Mouse (Mus musculus) small intestine, adult 2 months (tissue): ENCODE measurements around the gene Gm10097. TPM values are rescaled to one million over a fixed set of nuclear protein-coding genes. Genes with fewer than 3 reads are reported as not detected.

Source experiments
- H3K27ac ChIP-seq: fragments of 200-500 bp; 2 replicates; pipeline ENCODE4 v1.5.1; 2012; ENCODE audit warnings: low read depth, low read length, control low read depth, inconsistent platforms; ENCODE audit not compliant: insufficient read depth
- H3K27me3 ChIP-seq: fragments of 200-500 bp; 2 replicates; pipeline ENCODE4 v1.6.1; 2012; ENCODE audit warnings: mild to moderate bottlenecking, moderate library complexity, low read length, inconsistent platforms; ENCODE audit not compliant: control insufficient read depth, insufficient read depth
- H3K36me3 ChIP-seq: fragments of 200-500 bp; 2 replicates; pipeline ENCODE4 v1.6.1; 2012; ENCODE audit warnings: mild to moderate bottlenecking, low read length, control low read depth, inconsistent platforms; ENCODE audit not compliant: control insufficient read depth, insufficient read depth
- H3K4me1 ChIP-seq: fragments of 200-500 bp; 2 replicates; pipeline ENCODE4 v1.6.1; 2012; ENCODE audit warnings: low read length, inconsistent platforms, mixed read lengths; ENCODE audit not compliant: control insufficient read depth, insufficient read depth, insufficient read length
- H3K4me3 ChIP-seq: fragments of 200-500 bp; 2 replicates; pipeline ENCODE4 v1.5.1; 2012; ENCODE audit warnings: low read depth, mild to moderate bottlenecking, control low read depth, inconsistent platforms, low read length, moderate library complexity
- CTCF ChIP-seq: fragments of 200-500 bp; IDR thresholded peaks from 2 replicates; pipeline ENCODE4 v1.5.1; 2012; ENCODE audit warnings: low read depth, mild to moderate bottlenecking, control low read depth, inconsistent platforms, low read length, moderate library complexity, mixed read lengths; ENCODE audit not compliant: insufficient replicate concordance, insufficient read length; ENCODE audit errors: extremely low read depth
- POLR2A ChIP-seq: fragments of 200-500 bp; IDR thresholded peaks from 2 replicates; pipeline ENCODE4 v1.6.1; 2012; ENCODE audit warnings: low read depth, mild to moderate bottlenecking, control low read depth, inconsistent platforms, low read length, moderate library complexity
- WGBS: fragments of 180-500 bp; shearing (Covaris S2); methylation state at CpG from one replicate; pipeline ENCODE4 v1.1.7; 2018; 5-methylcytosine and 5-hydroxymethylcytosine counted together
- polyA plus RNA-seq: library from polyadenylated mRNA; depleted of rRNA; stranded (reverse); fragments of >200 nt; gene quantifications from 2 replicates; pipeline ENCODE4 v1.2.3, GENCODE M21; 2012

Gene Gm10097
- polyA plus RNA-seq, 1 experiment: not detected

DNA sequence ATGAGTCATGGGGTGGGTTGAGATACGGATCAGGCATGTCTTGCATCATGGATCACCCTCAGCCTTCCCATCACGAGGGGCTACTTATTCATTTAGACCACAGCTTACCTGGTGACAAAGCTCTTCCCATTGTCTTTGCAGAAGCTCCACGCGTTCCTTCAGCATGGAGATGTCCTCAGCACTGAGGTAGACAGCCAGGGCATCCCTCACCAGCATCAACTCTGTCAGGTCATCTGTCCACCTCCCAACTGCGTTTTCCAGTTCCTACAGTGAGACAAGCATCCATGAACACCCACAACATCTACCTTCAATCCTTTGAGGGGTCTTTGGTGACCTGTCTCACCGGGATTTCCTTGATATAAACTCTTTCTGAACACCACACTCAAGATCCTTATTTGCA, 14.7 kb downstream of the Gm10097 start:
- H3K4me1 ChIP-seq: no peaks in the 10 kb centered on the region
- no peaks in the 10 kb centered on the region for H3K27me3 ChIP-seq
- TF ChIP-seq POLR2A (no peak), CTCF (no peak)
- no peaks in the 10 kb centered on the region for H3K36me3 ChIP-seq
- H3K4me3 ChIP-seq: no peak overlapping the region
- no peak overlapping the region for H3K27ac ChIP-seq
- 81% methylated on average over 6 of the region's 6 CpGs for WGBS

- Histone ChIP-seq H3K27me3 (no peaks in the 10 kb centered on the region), H3K4me1 (no peaks in the 10 kb centered on the region), H3K36me3 (no peaks in the 10 kb centered on the region), H3K27ac (no peak overlapping the region), H3K4me3 (no peak overlapping the region)
- TF ChIP-seq CTCF (no peak), POLR2A (no peak)
- 65% methylated on average over 5 of the region's 5 CpGs for WGBS
These were observed 16.8 kb downstream of the Gm10097 start for GRCm38 (mm10) chr10:5085792-5086191.

DNA sequence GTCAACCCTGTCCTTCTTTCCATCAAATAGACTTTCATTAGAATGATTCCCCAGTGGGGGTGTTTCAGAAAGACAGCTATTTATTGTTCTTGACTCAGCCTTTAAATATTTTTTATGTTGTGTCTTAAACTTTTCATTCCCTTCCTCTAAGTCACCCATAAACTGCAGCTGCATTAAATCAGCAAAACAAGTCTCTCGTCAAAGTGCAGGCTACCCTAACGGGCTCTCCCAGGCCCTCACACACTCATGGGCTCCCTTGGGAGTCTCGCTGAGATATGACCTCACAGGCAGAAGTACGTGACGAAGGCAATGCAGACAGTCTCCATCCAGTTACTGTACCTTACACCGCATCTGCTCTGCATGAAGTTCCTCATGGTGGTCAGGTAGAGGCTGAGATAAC, 17.3 kb downstream of the Gm10097 start:
- H3K27ac ChIP-seq: no peak overlapping the region
- H3K4me3 ChIP-seq: no peak overlapping the region
- 88% methylated on average over 6 of the region's 6 CpGs for WGBS
- no peaks in the 10 kb centered on the region for H3K27me3 ChIP-seq
- no peaks in the 10 kb centered on the region for H3K36me3 ChIP-seq
- TF ChIP-seq POLR2A (no peak), CTCF (no peak)
- H3K4me1 ChIP-seq: no peaks in the 10 kb centered on the region

GRCm38 (mm10) chr10:5087336-5087735, 18.3 kb downstream of the Gm10097 start:
- no peak overlapping the region for H3K27ac ChIP-seq

GRCm38 (mm10) chr10:5089133-5089532, 20.1 kb downstream of the Gm10097 start:
- Histone ChIP-seq H3K4me1 (no peaks in the 10 kb centered on the region), H3K27ac (no peak overlapping the region), H3K27me3 (no peaks in the 10 kb centered on the region), H3K36me3 (no peaks in the 10 kb centered on the region), H3K4me3 (no peak overlapping the region)
- TF ChIP-seq CTCF (no peak), POLR2A (no peak)
- WGBS: 95% methylated on average over 4 of the region's 4 CpGs

More at GRCm38 (mm10) chr10:5087336-5087735, 18.3 kb downstream of the Gm10097 start:
- TF ChIP-seq CTCF: no peak
- TF ChIP-seq POLR2A: no peak
- Histone ChIP-seq H3K27me3 (no peaks in the 10 kb centered on the region), H3K4me1 (no peaks in the 10 kb centered on the region), H3K36me3 (no peaks in the 10 kb centered on the region), H3K4me3 (no peak overlapping the region)
- WGBS: 88% methylated on average over 7 of the region's 7 CpGs

- Histone ChIP-seq H3K4me3 (no peak overlapping the region), H3K4me1 (no peaks in the 10 kb centered on the region), H3K27ac (no peak overlapping the region), H3K36me3 (0 out of 2 replicates have a peak, but pooled peaks cover 2% of the 10 kb centered on the region), H3K27me3 (no peaks in the 10 kb centered on the region)
- WGBS: 61% methylated on average over 10 of the region's 10 CpGs
- no peak for TF ChIP-seq CTCF
- no peak for TF ChIP-seq POLR2A
These were observed 28.2 kb downstream of the Gm10097 start for GRCm38 (mm10) chr10:5096996-5097753.

- TF ChIP-seq POLR2A (no peak), CTCF (no peak)
- Histone ChIP-seq H3K4me3 (no peak overlapping the region), H3K27ac (no peak overlapping the region), H3K36me3 (0 out of 2 replicates have a peak, but pooled peaks cover 2% of the 10 kb centered on the region), H3K27me3 (no peaks in the 10 kb centered on the region), H3K4me1 (no peaks in the 10 kb centered on the region)
- WGBS: 50% methylated on average over 2 of the region's 2 CpGs
These were observed 28.8 kb downstream of the Gm10097 start for GRCm38 (mm10) chr10:5097754-5098137.
